Mouse (Mus musculus) small intestine, adult 2 months (tissue): ENCODE measurements around the gene Lamb2.

Experiments
- CTCF ChIP-seq: fragments of 200-500 bp; IDR thresholded peaks from 2 replicates; pipeline ENCODE4 v1.5.1; 2012; ENCODE audit warnings: low read depth, mild to moderate bottlenecking, control low read depth, inconsistent platforms, low read length, moderate library complexity, mixed read lengths; ENCODE audit not compliant: insufficient replicate concordance, insufficient read length; ENCODE audit errors: extremely low read depth
- POLR2A ChIP-seq: fragments of 200-500 bp; IDR thresholded peaks from 2 replicates; pipeline ENCODE4 v1.6.1; 2012; ENCODE audit warnings: low read depth, mild to moderate bottlenecking, control low read depth, inconsistent platforms, low read length, moderate library complexity

- TF ChIP-seq POLR2A = no peak
- TF ChIP-seq CTCF = no peak
Observed at GRCm38 (mm10) chr9:108450292-108451169, 29.0 kb upstream of the Lamb2 start.
